Mouse (Mus musculus) heart, adult 2 months (tissue): ENCODE results near the gene Galnt2. TPM values are rescaled to one million over a fixed set of nuclear protein-coding genes. Genes with fewer than 3 reads are reported as not detected.

Source experiments
- DNase-seq, 2 experiments: peaks; one replicate each; pipeline ENCODE4 v3.0.0; 2021
- H3K27ac ChIP-seq: fragments of 200-600 bp; 2 replicates; pipeline ENCODE4 v1.8.1; 2022
- H3K27me3 ChIP-seq: fragments of 200-500 bp; 2 replicates; pipeline ENCODE4 v1.6.1; 2012; ENCODE audit warnings: mild to moderate bottlenecking, low read length, inconsistent platforms, mixed read lengths; ENCODE audit not compliant: control insufficient read depth, insufficient read depth
- H3K36me3 ChIP-seq: fragments of 200-500 bp; 2 replicates; pipeline ENCODE4 v1.6.1; 2012; ENCODE audit warnings: low read length, inconsistent platforms; ENCODE audit not compliant: control insufficient read depth, insufficient read depth
- H3K4me1 ChIP-seq: fragments of 200-500 bp; 2 replicates; pipeline ENCODE4 v1.6.1; 2011; ENCODE audit warnings: low read length; ENCODE audit not compliant: control insufficient read depth, insufficient read depth
- H3K4me3 ChIP-seq: fragments of 200-600 bp; 2 replicates; pipeline ENCODE4 v1.8.1; 2022
- H3K79me2 ChIP-seq: fragments of 200-500 bp; replicated peaks from 2 replicates; pipeline ENCODE4 v1.6.1; 2012; ENCODE audit warnings: mild to moderate bottlenecking, inconsistent platforms, low read length, moderate library complexity, mixed read lengths; ENCODE audit not compliant: control insufficient read depth, insufficient read depth
- H3K9ac ChIP-seq: fragments of 200-500 bp; 2 replicates; pipeline ENCODE4 v1.6.1; 2012; ENCODE audit warnings: low read depth, mild to moderate bottlenecking, control low read depth, inconsistent platforms, low read length, mixed read lengths
- CTCF ChIP-seq: fragments of 200-600 bp; IDR thresholded peaks from 2 replicates; pipeline ENCODE4 v1.8.1; 2022; ENCODE audit warnings: antibody characterized with exemption, mild to moderate bottlenecking, moderate library complexity
- EP300 ChIP-seq: fragments of 200-500 bp; IDR thresholded peaks from 2 replicates; pipeline ENCODE4 v1.6.1; 2011; ENCODE audit warnings: low read depth, low read length, control low read depth; ENCODE audit not compliant: insufficient read depth
- POLR2A ChIP-seq: fragments of 200-500 bp; IDR thresholded peaks from 2 replicates; pipeline ENCODE4 v1.6.1; 2011; ENCODE audit warnings: mild to moderate bottlenecking, low read depth, low read length, control low read depth; ENCODE audit not compliant: insufficient read depth
- WGBS: fragments of 180-500 bp; shearing (Covaris S2); methylation state at CpG from one replicate; pipeline ENCODE4 v1.1.7; 2018; 5-methylcytosine and 5-hydroxymethylcytosine counted together
- intact Hi-C: fragments of 180-260 bp; cut with DNase I; formaldehyde crosslinking; loops from one replicate; pipeline ENCODE4 v1.15.1; 2025
- polyA plus RNA-seq: library from polyadenylated mRNA; depleted of rRNA; stranded (reverse); fragments of >200 nt; gene quantifications from 2 replicates; pipeline ENCODE4 v1.2.3, GENCODE M21; 2012
- total RNA-seq, 2 experiments: library from RNA; stranded (reverse); gene quantifications; 2 replicates each; pipeline ENCODE4 v1.2.3; 2021

The Galnt2 gene
- total and polyA plus RNA-seq, 3 experiments = 3.7 to 42.9 (median 35.2) TPM

DNA sequence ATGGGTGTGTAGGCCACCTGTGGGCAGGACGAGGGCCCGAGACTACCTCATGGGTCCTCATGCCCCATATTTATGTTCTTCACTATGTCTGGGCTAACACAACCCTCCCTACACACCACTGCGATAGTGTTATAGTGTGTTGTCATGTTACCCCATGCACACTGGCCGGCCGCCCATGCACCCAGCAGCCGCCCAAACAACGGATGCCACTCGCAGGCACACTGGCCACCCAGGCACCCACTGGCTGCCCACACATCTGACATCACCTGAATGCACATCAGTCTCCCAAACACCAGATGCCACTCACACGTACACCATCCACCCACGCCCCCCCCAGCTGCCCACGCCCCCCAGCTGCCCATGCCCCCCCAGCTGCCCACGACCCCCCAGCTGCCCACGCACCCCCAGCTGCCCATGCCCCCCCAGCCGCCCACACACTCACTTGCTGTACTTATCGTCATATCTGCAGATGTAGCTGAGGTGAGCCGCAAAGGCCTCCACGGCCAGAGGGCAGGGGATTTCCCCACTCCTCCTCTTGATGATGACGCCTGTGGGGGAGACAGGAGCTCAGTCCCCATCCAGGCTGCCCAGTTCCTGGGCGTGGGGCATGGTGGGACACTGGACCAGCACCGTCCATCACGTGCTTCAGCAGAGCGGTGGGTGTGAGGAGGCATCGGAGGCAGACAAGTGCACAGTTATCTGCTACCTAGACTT lies 140.4 kb downstream of the Galnt2 start:
- no peaks in the 10 kb centered on the region for H3K79me2 ChIP-seq
- H3K36me3 ChIP-seq = no peaks in the 10 kb centered on the region
- no peak overlapping the region for H3K27ac ChIP-seq
- no peak overlapping the region for H3K9ac ChIP-seq
- H3K27me3 ChIP-seq = no peaks in the 10 kb centered on the region
- TF ChIP-seq CTCF (no peak), EP300 (no peak), POLR2A (no peak)
- intact Hi-C loops = no loop called here
- DNase-seq = no peak
- H3K4me1 ChIP-seq = peaks cover 2% of the 10 kb centered on the region; the same call in 1 of the 2 replicates
- 83% methylated on average over 23 of the region's 23 CpGs for WGBS
- H3K4me3 ChIP-seq = no peak overlapping the region

DNA sequence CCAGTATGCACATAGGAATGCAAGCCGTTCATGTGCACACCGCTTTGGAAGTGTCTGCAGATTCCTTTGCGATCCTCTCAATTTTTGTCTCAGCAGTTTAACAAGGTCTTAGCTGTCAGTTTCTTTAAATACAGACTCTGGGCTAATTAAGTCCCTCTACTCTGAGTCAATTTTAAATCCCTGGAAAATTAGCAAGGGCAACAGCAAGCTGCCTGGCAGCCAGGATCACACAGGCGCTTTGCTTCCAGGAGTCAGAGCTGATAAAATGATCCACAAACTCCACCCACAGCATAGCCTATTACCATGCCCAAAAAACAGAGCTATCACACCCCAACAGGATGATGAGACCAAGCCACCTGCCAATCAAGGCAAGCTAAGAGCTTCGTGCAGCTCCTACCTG lies 142.6 kb downstream of the Galnt2 start:
- TF ChIP-seq CTCF = no peak
- no peak for TF ChIP-seq EP300
- TF ChIP-seq POLR2A = no peak
- 86% methylated on average over 5 of the region's 5 CpGs for WGBS
- Histone ChIP-seq H3K4me1 (peaks cover 2% of the 10 kb centered on the region; the same call in 1 of the 2 replicates), H3K9ac (no peak overlapping the region), H3K79me2 (no peaks in the 10 kb centered on the region), H3K27me3 (no peaks in the 10 kb centered on the region), H3K27ac (no peak overlapping the region), H3K4me3 (no peak overlapping the region), H3K36me3 (no peaks in the 10 kb centered on the region)
- DNase-seq = no peak
- intact Hi-C loops = no loop called here

DNA sequence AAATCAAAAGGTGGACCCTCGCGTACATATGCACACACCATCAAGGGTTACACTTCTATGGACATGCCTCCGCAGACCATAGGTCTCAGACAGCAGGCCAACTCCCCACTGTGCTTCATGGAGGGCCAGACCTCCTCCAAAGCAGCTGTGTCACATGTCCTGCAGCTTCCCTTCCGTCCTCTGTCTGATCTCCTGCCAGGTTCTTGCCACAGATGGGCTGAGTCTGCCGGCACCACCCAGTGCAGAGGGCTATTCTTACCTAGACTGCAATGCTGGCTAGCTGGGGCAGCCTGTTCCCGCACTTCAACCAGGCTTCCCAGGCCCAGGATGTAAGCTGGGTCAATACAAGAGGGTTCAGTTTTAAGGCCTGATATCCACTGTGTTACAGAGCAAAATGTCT lies 144.0 kb downstream of the Galnt2 start:
- peak in 1 of 2 experiments; percentile 25 for DNase-seq

DNA sequence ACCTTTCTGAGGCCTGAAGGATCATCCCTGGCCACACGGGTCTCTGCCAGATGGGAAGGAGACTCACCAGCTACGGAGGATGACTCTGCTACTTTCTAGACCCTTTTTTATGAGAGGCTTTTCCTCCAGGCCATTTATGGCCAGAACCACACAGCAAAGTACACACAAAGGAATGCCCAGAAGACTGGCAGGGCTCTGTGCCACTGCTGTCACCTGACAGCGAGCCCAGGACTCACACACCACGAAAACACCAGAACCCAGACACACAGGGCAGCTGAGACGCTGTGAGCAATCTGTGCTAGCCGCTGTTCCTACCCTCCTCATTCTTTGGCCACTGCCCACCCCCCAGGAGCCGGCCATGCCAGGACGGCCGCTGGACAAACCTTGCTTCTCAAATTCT lies 144.5 kb downstream of the Galnt2 start:
- Histone ChIP-seq H3K79me2 (no peaks in the 10 kb centered on the region), H3K27me3 (no peaks in the 10 kb centered on the region), H3K4me3 (no peak overlapping the region), H3K4me1 (peaks cover 2% of the 10 kb centered on the region; the same call in 1 of the 2 replicates), H3K27ac (no peak overlapping the region), H3K36me3 (no peaks in the 10 kb centered on the region), H3K9ac (no peak overlapping the region)
- WGBS = 76% methylated on average over 9 of the region's 9 CpGs
- no peak for DNase-seq
- intact Hi-C loops = no loop called here
- TF ChIP-seq POLR2A (no peak), CTCF (no peak), EP300 (no peak)

More for the DNA sequence above, 144.0 kb downstream of the Galnt2 start:
- Histone ChIP-seq H3K27me3 (no peaks in the 10 kb centered on the region), H3K4me1 (peaks cover 2% of the 10 kb centered on the region; the same call in 1 of the 2 replicates), H3K4me3 (no peak overlapping the region), H3K27ac (no peak overlapping the region), H3K9ac (no peak overlapping the region), H3K36me3 (no peaks in the 10 kb centered on the region), H3K79me2 (no peaks in the 10 kb centered on the region)
- TF ChIP-seq POLR2A (no peak), EP300 (no peak), CTCF (no peak)
- WGBS = 47% methylated on average over 6 of the region's 6 CpGs
- intact Hi-C loops = no loop called here

DNA sequence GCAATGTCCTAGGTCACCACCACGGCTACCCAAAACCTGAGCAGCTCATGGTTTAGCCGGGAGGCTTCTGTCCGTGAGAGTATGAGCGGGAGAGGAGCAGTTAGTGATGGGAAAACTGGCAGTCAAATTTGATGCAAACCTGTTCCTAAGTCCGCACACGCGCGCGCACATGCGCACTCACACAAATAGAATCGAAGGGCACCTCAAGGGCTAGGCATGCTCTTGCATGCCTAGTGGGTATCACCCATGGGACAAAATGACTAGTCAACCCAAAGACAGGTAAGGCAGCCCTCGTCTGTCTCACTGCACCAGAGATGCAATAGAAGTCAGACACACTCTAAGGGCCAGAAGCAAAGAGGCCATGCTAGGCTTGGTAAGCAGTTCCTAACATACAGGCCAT lies 145.2 kb downstream of the Galnt2 start:
- H3K36me3 ChIP-seq = no peaks in the 10 kb centered on the region
- intact Hi-C loops = no loop called here
- no peak for TF ChIP-seq EP300
- TF ChIP-seq CTCF = no peak
- TF ChIP-seq POLR2A = no peak
- H3K9ac ChIP-seq = no peak overlapping the region
- no peak overlapping the region for H3K27ac ChIP-seq
- 93% methylated on average over 12 of the region's 12 CpGs for WGBS
- no peaks in the 10 kb centered on the region for H3K79me2 ChIP-seq
- no peak for DNase-seq
- H3K27me3 ChIP-seq = no peaks in the 10 kb centered on the region
- H3K4me1 ChIP-seq = peaks cover 2% of the 10 kb centered on the region; the same call in 1 of the 2 replicates
- no peak overlapping the region for H3K4me3 ChIP-seq

DNA sequence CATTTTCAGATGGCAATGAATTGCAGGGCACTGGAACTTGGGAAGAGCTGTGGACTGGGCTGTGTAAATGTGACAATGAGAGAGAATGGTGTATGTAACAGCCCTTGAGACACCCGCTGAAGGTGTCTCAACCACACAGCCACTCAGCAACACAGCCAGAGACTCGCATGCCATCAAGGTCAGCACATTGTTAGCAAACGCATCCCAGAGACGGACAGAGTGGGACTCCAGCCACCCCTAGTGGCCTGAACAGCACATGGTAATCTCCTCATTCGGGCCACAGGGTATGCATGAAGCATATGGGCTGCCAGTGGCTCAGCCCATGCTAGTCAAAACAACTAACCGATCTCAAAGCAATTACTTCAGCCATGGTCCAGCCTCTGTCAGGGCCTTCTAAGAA lies 148.1 kb downstream of the Galnt2 start:
- Histone ChIP-seq H3K4me1 (peaks cover 2% of the 10 kb centered on the region; the same call in 1 of the 2 replicates), H3K79me2 (no peaks in the 10 kb centered on the region), H3K36me3 (no peaks in the 10 kb centered on the region), H3K27me3 (no peaks in the 10 kb centered on the region), H3K27ac (no peak overlapping the region), H3K9ac (no peak overlapping the region), H3K4me3 (no peak overlapping the region)
- intact Hi-C loops = no loop called here
- 73% methylated on average over 6 of the region's 6 CpGs for WGBS
- DNase-seq = no peak
- 0 out of 2 replicates have a peak, but pooled peaks have one; percentile 1 for TF ChIP-seq CTCF
- no peak for TF ChIP-seq EP300
- TF ChIP-seq POLR2A = no peak
